Mouse (Mus musculus) forebrain, embryonic 11.5 days (tissue): ENCODE measurements around the gene Oprm1. TPM values are rescaled to one million over a fixed set of nuclear protein-coding genes. Genes with fewer than 3 reads are reported as not detected.

Experiments
- ATAC-seq: fragments of 200-750 bp; cut with Nextera tagmentation; replicated peaks from 2 replicates; pipeline ENCODE4 v1.8.0; 2017; ENCODE audit warnings: moderate TSS enrichment; ENCODE audit not compliant: low FRiP score
- DNase-seq: peaks from one replicate; pipeline ENCODE4 v3.0.0-alpha.2; 2017; ENCODE audit warnings: low spot score
- H3K27ac ChIP-seq: fragments of 300-500 bp; sonication (generic); 2 replicates; pipeline ENCODE4 v1.5.1; 2014; ENCODE audit warnings: low read depth, low read length
- H3K27me3 ChIP-seq: fragments of 300-500 bp; sonication (generic); 2 replicates; pipeline ENCODE4 v1.6.1; 2014; ENCODE audit warnings: mild to moderate bottlenecking, low read length, mixed read lengths; ENCODE audit not compliant: control insufficient read depth, insufficient read depth
- H3K36me3 ChIP-seq: fragments of 300-500 bp; sonication (generic); 2 replicates; pipeline ENCODE4 v1.6.1; 2014; ENCODE audit warnings: mild to moderate bottlenecking, low read length, moderate library complexity, mixed read lengths; ENCODE audit not compliant: control insufficient read depth, insufficient read depth
- H3K4me1 ChIP-seq: fragments of 300-500 bp; sonication (generic); replicated peaks from 2 replicates; pipeline ENCODE4 v1.6.1; 2014; ENCODE audit warnings: low read length, mixed read lengths; ENCODE audit not compliant: control insufficient read depth, insufficient read depth
- H3K4me2 ChIP-seq: fragments of 300-500 bp; sonication (generic); 2 replicates; pipeline ENCODE4 v1.6.1; 2014; ENCODE audit warnings: low read depth, mild to moderate bottlenecking, low read length, moderate library complexity, mixed read lengths; ENCODE audit not compliant: severe bottlenecking
- H3K4me3 ChIP-seq: fragments of 300-500 bp; sonication (generic); 2 replicates; pipeline ENCODE4 v1.5.1; 2014; ENCODE audit warnings: low read depth, low read length
- H3K9ac ChIP-seq: fragments of 300-500 bp; sonication (generic); 2 replicates; pipeline ENCODE4 v1.6.1; 2014; ENCODE audit warnings: low read length
- H3K9me3 ChIP-seq: fragments of 300-500 bp; sonication (generic); 2 replicates; pipeline ENCODE4 v1.6.1; 2016; ENCODE audit warnings: low read length, mixed read lengths; ENCODE audit not compliant: control insufficient read depth
- WGBS: fragments of 180-500 bp; shearing (Covaris S2); extraction: QIAGEN DNeasy Blood & Tissue Kit; methylation state at CpG from one replicate; pipeline ENCODE4 v1.1.7; 2014; 5-methylcytosine and 5-hydroxymethylcytosine counted together
- polyA plus RNA-seq: library from polyadenylated mRNA; unstranded; fragments of >200 nt; fragmentation: Nextera tagmentation; extraction: Ambion mirVana; gene quantifications from 2 replicates; pipeline ENCODE4 v1.2.1, GENCODE M21; 2014

Oprm1 gene
- polyA plus RNA-seq, 1 experiment from 2014 or later, result not detected

GRCm38 (mm10) chr10:7020551-7020950 is 262.2 kb downstream of the Oprm1 start:
- no peaks in the 10 kb centered on the region for H3K9me3 ChIP-seq
- H3K36me3 ChIP-seq, result no peaks in the 10 kb centered on the region
- no peaks in the 10 kb centered on the region for H3K4me1 ChIP-seq
- no peak overlapping the region for H3K27ac ChIP-seq
- no peak overlapping the region for H3K4me3 ChIP-seq
- ATAC-seq, result no peak
- H3K9ac ChIP-seq, result no peak overlapping the region
- 91% methylated on average over 9 of the region's 9 CpGs for WGBS
- no peaks in the 10 kb centered on the region for H3K27me3 ChIP-seq
- DNase-seq, result no peak
- H3K4me2 ChIP-seq, result no peak overlapping the region

GRCm38 (mm10) chr10:7025028-7025427 is 266.7 kb downstream of the Oprm1 start:
- Histone ChIP-seq H3K4me2 (no peak overlapping the region), H3K27ac (no peak overlapping the region), H3K4me1 (no peaks in the 10 kb centered on the region), H3K9ac (no peak overlapping the region), H3K4me3 (no peak overlapping the region), H3K9me3 (no peaks in the 10 kb centered on the region), H3K27me3 (no peaks in the 10 kb centered on the region), H3K36me3 (no peaks in the 10 kb centered on the region)
- ATAC-seq, result no peak
- 66% methylated on average over 1 of the region's 1 CpGs for WGBS
- no peak for DNase-seq

GRCm38 (mm10) chr10:7033459-7033858 is 275.2 kb downstream of the Oprm1 start:
- H3K36me3 ChIP-seq, result no peaks in the 10 kb centered on the region
- ATAC-seq, result no peak

GRCm38 (mm10) chr10:7035547-7035946 is 277.2 kb downstream of the Oprm1 start:
- no peaks in the 10 kb centered on the region for H3K36me3 ChIP-seq
- H3K27ac ChIP-seq, result no peak overlapping the region
- ATAC-seq (no peak), DNase-seq (no peak)
- no peak overlapping the region for H3K4me2 ChIP-seq
- H3K4me3 ChIP-seq, result no peak overlapping the region
- WGBS, result 80% methylated on average over 12 of the region's 12 CpGs
- H3K9me3 ChIP-seq, result no peaks in the 10 kb centered on the region
- H3K9ac ChIP-seq, result no peak overlapping the region
- H3K27me3 ChIP-seq, result no peaks in the 10 kb centered on the region
- no peaks in the 10 kb centered on the region for H3K4me1 ChIP-seq

More at GRCm38 (mm10) chr10:7033459-7033858, 275.2 kb downstream of the Oprm1 start:
- 94% methylated on average over 2 of the region's 2 CpGs for WGBS
- DNase-seq, result no peak
- no peak overlapping the region for H3K27ac ChIP-seq
- no peak overlapping the region for H3K9ac ChIP-seq
- H3K4me1 ChIP-seq, result no peaks in the 10 kb centered on the region
- no peaks in the 10 kb centered on the region for H3K9me3 ChIP-seq
- no peak overlapping the region for H3K4me2 ChIP-seq
- H3K27me3 ChIP-seq, result no peaks in the 10 kb centered on the region
- H3K4me3 ChIP-seq, result no peak overlapping the region

- no peak overlapping the region for H3K4me2 ChIP-seq
- WGBS, result 93% methylated on average over 5 of the region's 5 CpGs
- DNase-seq, result no peak
- ATAC-seq, result no peak
- H3K4me3 ChIP-seq, result no peak overlapping the region
- H3K9ac ChIP-seq, result no peak overlapping the region
- no peaks in the 10 kb centered on the region for H3K4me1 ChIP-seq
- no peaks in the 10 kb centered on the region for H3K36me3 ChIP-seq
- H3K27ac ChIP-seq, result no peak overlapping the region
- no peaks in the 10 kb centered on the region for H3K27me3 ChIP-seq
- no peaks in the 10 kb centered on the region for H3K9me3 ChIP-seq
Measured at GRCm38 (mm10) chr10:7037194-7037593, 278.9 kb downstream of the Oprm1 start.

- Histone ChIP-seq H3K9ac (no peak overlapping the region), H3K4me1 (no peaks in the 10 kb centered on the region), H3K4me2 (no peak overlapping the region), H3K27ac (no peak overlapping the region), H3K27me3 (no peaks in the 10 kb centered on the region), H3K4me3 (no peak overlapping the region), H3K36me3 (no peaks in the 10 kb centered on the region), H3K9me3 (no peaks in the 10 kb centered on the region)
- DNase-seq (no peak), ATAC-seq (no peak)
Measured at GRCm38 (mm10) chr10:7041032-7041431, 282.7 kb downstream of the Oprm1 start.

DNA sequence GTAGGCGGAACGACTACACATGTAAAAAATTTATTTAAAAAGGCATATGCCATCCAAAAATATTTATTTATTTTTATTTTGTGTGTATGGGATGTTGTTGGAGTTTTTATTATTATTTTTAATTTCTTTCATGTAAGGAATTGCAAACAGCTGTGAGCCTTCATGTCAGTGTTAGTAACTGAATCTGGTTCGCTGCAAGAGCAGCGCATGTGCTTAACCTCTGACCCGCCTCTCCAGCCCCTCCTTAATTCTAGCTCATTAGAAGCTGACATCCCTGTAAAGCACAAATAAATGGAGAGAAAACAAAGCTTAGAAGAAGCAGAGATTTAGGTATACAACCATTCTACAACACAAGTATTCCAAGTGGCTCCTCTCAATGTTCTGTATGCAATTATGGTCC is 285.6 kb downstream of the Oprm1 start:
- Histone ChIP-seq H3K4me3 (no peak overlapping the region), H3K27me3 (no peaks in the 10 kb centered on the region), H3K36me3 (no peaks in the 10 kb centered on the region), H3K4me2 (no peak overlapping the region), H3K9ac (no peak overlapping the region), H3K9me3 (no peaks in the 10 kb centered on the region), H3K27ac (no peak overlapping the region), H3K4me1 (no peaks in the 10 kb centered on the region)
- DNase-seq, result no peak
- WGBS, result 71% methylated on average over 5 of the region's 5 CpGs
- no peak for ATAC-seq

- ATAC-seq, result no peak
- Histone ChIP-seq H3K9me3 (no peaks in the 10 kb centered on the region), H3K27ac (no peak overlapping the region), H3K27me3 (no peaks in the 10 kb centered on the region), H3K36me3 (no peaks in the 10 kb centered on the region), H3K4me1 (no peaks in the 10 kb centered on the region; the same call in 1 of the 2 replicates), H3K4me3 (no peak overlapping the region), H3K4me2 (no peak overlapping the region), H3K9ac (no peak overlapping the region)
- DNase-seq, result no peak
- WGBS, result 75% methylated on average over 10 of the region's 10 CpGs
Measured at GRCm38 (mm10) chr10:7047288-7047918, 289.1 kb downstream of the Oprm1 start.

DNA sequence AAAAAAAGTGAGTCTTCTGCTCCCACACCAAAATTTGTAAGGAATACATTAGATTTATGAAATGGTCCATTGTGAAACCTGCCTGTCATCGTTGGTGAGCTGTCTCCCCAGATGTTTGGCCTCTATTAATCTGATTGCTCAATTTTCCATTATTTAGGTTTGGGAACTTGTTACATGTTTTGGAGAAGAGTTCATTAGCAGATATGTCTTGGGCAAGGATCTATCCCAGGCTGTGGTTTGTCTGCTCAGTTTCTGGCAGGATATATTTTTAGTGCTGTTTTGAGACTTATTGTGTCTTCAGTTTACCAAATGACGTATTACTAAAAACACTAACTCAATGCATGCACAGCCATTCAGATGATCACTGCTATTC is 289.6 kb downstream of the Oprm1 start:
- DNase-seq (no peak), ATAC-seq (no peak)
- Histone ChIP-seq H3K4me3 (no peak overlapping the region), H3K4me2 (no peak overlapping the region), H3K27me3 (no peaks in the 10 kb centered on the region), H3K4me1 (no peaks in the 10 kb centered on the region; the same call in 1 of the 2 replicates), H3K36me3 (no peaks in the 10 kb centered on the region), H3K9me3 (no peaks in the 10 kb centered on the region), H3K9ac (no peak overlapping the region), H3K27ac (no peak overlapping the region)
- WGBS, result 82% methylated on average over 2 of the region's 2 CpGs
